ENCODE assay signal across 15 mouse cellular contexts in the genomic region with DNA sequence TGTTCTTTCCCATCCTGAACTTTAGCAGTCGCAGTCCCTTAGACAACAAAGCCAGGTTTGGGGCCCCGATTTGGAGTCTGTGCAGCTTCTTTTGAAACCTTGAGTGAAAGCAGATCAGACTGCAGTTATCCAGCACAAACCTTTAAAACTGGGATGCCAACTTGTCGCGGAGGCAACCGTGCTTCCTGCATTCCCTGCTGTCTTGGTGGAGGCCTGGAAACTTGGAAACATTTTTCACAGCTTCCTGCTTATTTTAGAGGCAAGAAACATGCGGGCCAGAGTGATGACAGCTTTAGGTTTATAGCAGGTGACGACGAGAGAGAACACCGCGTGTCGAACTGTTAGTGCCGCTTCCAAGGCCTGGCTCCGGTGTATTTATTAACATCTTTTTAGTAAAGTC.
DNase-seq lines count a peak whose midpoint lies in the region; ATAC-seq and TF ChIP-seq lines count a peak whose summit lies in the region.
"Had no signal": no experiment of that assay in that cellular context is flagged by ENCODE, and none has a peak within 500 bp of the region (broad histone marks: within the 10 kb centered on the region; RNA-seq: fewer than 3 reads in every experiment).

No protein-coding gene starts in this region.

- peaks cover 23% of the 10 kb centered on the region; the same call in 1 of the 2 replicates for H3K4me1 ChIP-seq in heart, embryonic 10.5 days
- no peaks in the 10 kb centered on the region for H3K4me1 ChIP-seq in lung, embryonic 14.5 days (ENCODE audit: insufficient read depth)
- H3K4me1 ChIP-seq in lung, adult 2 months (ENCODE audit: control insufficient read depth, insufficient read depth, low read length): peaks cover 5% of the 10 kb centered on the region; the same call in 1 of the 2 replicates
- H3K4me1 ChIP-seq: liver, embryonic 15.5 days; stomach, embryonic 15.5 days had no signal

- no peak overlapping the region for H3K4me3 ChIP-seq in heart, embryonic 10.5 days
- no peak overlapping the region for H3K4me3 ChIP-seq in lung, embryonic 14.5 days (ENCODE audit: low read depth, low read length)
- no peak overlapping the region for H3K4me3 ChIP-seq in lung, adult 2 months (replicated peaks; ENCODE audit: extremely low read depth, low read depth, low read length)
- H3K4me3 ChIP-seq: forebrain, embryonic 12.5 days; liver, embryonic 15.5 days; stomach, embryonic 15.5 days had no signal

- H3K4me2 ChIP-seq in lung, embryonic 14.5 days: no peak overlapping the region
- H3K4me2 ChIP-seq: forebrain, embryonic 12.5 days; hindbrain, embryonic 14.5 days; liver, embryonic 15.5 days; stomach, embryonic 15.5 days had no signal

- H3K9ac ChIP-seq in lung, embryonic 14.5 days: no peak overlapping the region
- H3K9ac ChIP-seq: forebrain, embryonic 12.5 days; hindbrain, embryonic 14.5 days; liver, embryonic 15.5 days; stomach, embryonic 15.5 days had no signal

- H3K9me3 ChIP-seq in heart, embryonic 10.5 days: no peaks in the 10 kb centered on the region
- no peaks in the 10 kb centered on the region for H3K9me3 ChIP-seq in lung, embryonic 14.5 days (ENCODE audit: low read depth, low read length)
- H3K9me3 ChIP-seq: forebrain, embryonic 12.5 days; G1E; liver, embryonic 15.5 days; stomach, embryonic 15.5 days had no signal

- ATAC-seq in lung, embryonic 14.5 days (ENCODE audit: insufficient read depth): no peak
- no peak for ATAC-seq in erythroblast, adult 5-6 weeks (replicated peaks; ENCODE audit: low FRiP score, poor library complexity, severe bottlenecking)

- 43% methylated on average over 13 of the region's 13 CpGs for WGBS in heart, embryonic 10.5 days
- WGBS in lung, embryonic 14.5 days: 44% methylated on average over 13 of the region's 13 CpGs
- 51% methylated on average over 13 of the region's 13 CpGs for WGBS in lung, adult 2 months

- H3K27me3 ChIP-seq in heart, embryonic 10.5 days (ENCODE audit: insufficient read depth, poor library complexity, severe bottlenecking): no peaks in the 10 kb centered on the region
- H3K27me3 ChIP-seq in lung, embryonic 14.5 days (ENCODE audit: insufficient read depth, low read length): no peaks in the 10 kb centered on the region
- H3K27me3 ChIP-seq: forebrain, embryonic 12.5 days; liver, embryonic 15.5 days; stomach, embryonic 15.5 days had no signal

- DNase-seq in heart, embryonic 10.5 days (ENCODE audit: low spot score): no peak
- no peak for DNase-seq in heart, adult 8-10 months (ENCODE audit: low spot score)
- DNase-seq in lung, embryonic 14.5 days: peak; percentile 32
- no peak for DNase-seq in lung, adult 2 months
- DNase-seq in left cerebral cortex, adult 18-20 months (ENCODE audit: low spot score in 2 of 2): peak; percentile 35 to 48
- DNase-seq in right cerebral cortex, postnatal 25 days: peak; percentile 49
- DNase-seq in thymus, postnatal 14 days: no peak
- DNase-seq: cerebellum, adult 9-10 months; thymus, postnatal 36 days had no signal

- no peaks in the 10 kb centered on the region for H3K36me3 ChIP-seq in heart, embryonic 10.5 days
- H3K36me3 ChIP-seq in lung, embryonic 14.5 days (ENCODE audit: insufficient read depth): no peaks in the 10 kb centered on the region
- H3K36me3 ChIP-seq: forebrain, embryonic 12.5 days; G1E; liver, embryonic 15.5 days; stomach, embryonic 15.5 days had no signal

- TF ChIP-seq POLR2A in lung, adult 2 months (IDR thresholded peaks at IDR 0.05; ENCODE audit: borderline replicate concordance, extremely low read depth, low read depth, low read length): no peak

- no peak for TF ChIP-seq CTCF in lung, embryonic 14.5 days (IDR thresholded peaks at IDR 0.05; ENCODE audit: low read depth)
- no peak for TF ChIP-seq CTCF in lung, adult 2 months (IDR thresholded peaks at IDR 0.05; ENCODE audit: insufficient read depth, low read length)

- 0 out of 2 replicates have a peak overlapping the region, but pooled peaks have one; percentile 29 for H3K27ac ChIP-seq in heart, embryonic 10.5 days
- no peak overlapping the region for H3K27ac ChIP-seq in lung, embryonic 14.5 days (ENCODE audit: low read depth)
- H3K27ac ChIP-seq: forebrain, embryonic 12.5 days; hindbrain, embryonic 14.5 days; liver, embryonic 15.5 days; stomach, embryonic 15.5 days had no signal

Comparison
In these comparisons a context has a peak if more than half of its experiments do, and no peak if none do; other contexts are left out.
1. DNase-seq: peak in lung, embryonic 14.5 days (single experiment), left cerebral cortex, adult 18-20 months (2 of 2) and right cerebral cortex, postnatal 25 days (single experiment); none in heart, embryonic 10.5 days (single experiment), heart, adult 8-10 months (single experiment), lung, adult 2 months (single experiment) and thymus, postnatal 14 days (single experiment).